Mouse (Mus musculus): Measurements from ENCODE around the gene Ddi1.

GRCm38 (mm10) chr9:6289211-6289696 lies 19.6 kb upstream of the Ddi1 start:
- TF ChIP-seq GATA1 (IDR thresholded peaks at IDR 0.05; ENCODE audit: borderline replicate concordance, low read length) (no peak), FLI1 (IDR thresholded peaks at IDR 0.05; ENCODE audit: low read length) (no peak)

Data from megakaryocyte, embryonic 14.5 days (primary cell).